Mouse (Mus musculus): Measurements from ENCODE around the gene Ncs1. TPM values are rescaled to one million over a fixed set of nuclear protein-coding genes. Genes with fewer than 3 reads are reported as not detected.
A peak's percentile ranks its signal among the peaks of the same experiment; 100 is the strongest.

Gene Ncs1
- polyA plus RNA-seq, 1 experiment from 2014 or later = 183 TPM

GRCm38 (mm10) chr2:31282880-31283279 is 37.3 kb downstream of the Ncs1 start:
- Histone ChIP-seq H3K4me2 (no peak overlapping the region), H3K36me3 (peaks cover 62% of the 10 kb centered on the region), H3K9ac (no peak overlapping the region), H3K27ac (replicated peaks) (no peak overlapping the region), H3K9me3 (no peaks in the 10 kb centered on the region), H3K4me1 (replicated peaks) (0 out of 2 replicates have a peak, but pooled peaks cover 3% of the 10 kb centered on the region), H3K4me3 (no peak overlapping the region), H3K27me3 (no peaks in the 10 kb centered on the region)
- ATAC-seq (ENCODE audit: low FRiP score, low read depth) = no peak
- 93% methylated on average over 12 of the region's 12 CpGs for whole genome bisulfite sequencing

GRCm38 (mm10) chr2:31284531-31284930 is 38.9 kb downstream of the Ncs1 start:
- H3K9ac ChIP-seq = no peak overlapping the region
- no peak overlapping the region for H3K4me3 ChIP-seq
- no peaks in the 10 kb centered on the region for H3K9me3 ChIP-seq
- no peak overlapping the region for H3K4me2 ChIP-seq
- peaks cover 73% of the 10 kb centered on the region for H3K36me3 ChIP-seq
- H3K4me1 ChIP-seq (replicated peaks) = no peaks in the 10 kb centered on the region
- no peak overlapping the region for H3K27ac ChIP-seq (replicated peaks)
- 90% methylated on average over 5 of the region's 5 CpGs for WGBS
- no peak for ATAC-seq (ENCODE audit: low FRiP score, low read depth)
- no peaks in the 10 kb centered on the region for H3K27me3 ChIP-seq

- H3K4me1 ChIP-seq (replicated peaks) = no peaks in the 10 kb centered on the region
- no peak overlapping the region for H3K4me3 ChIP-seq
- no peaks in the 10 kb centered on the region for H3K9me3 ChIP-seq
- WGBS = 7% methylated on average over 6 of the region's 6 CpGs
- H3K27ac ChIP-seq (replicated peaks) = no peak overlapping the region
- H3K27me3 ChIP-seq = no peaks in the 10 kb centered on the region
- no peak for ATAC-seq (ENCODE audit: low FRiP score, low read depth)
- no peak overlapping the region for H3K4me2 ChIP-seq
- H3K9ac ChIP-seq = no peak overlapping the region
- peaks cover 41% of the 10 kb centered on the region for H3K36me3 ChIP-seq
These were observed 45.8 kb downstream of the Ncs1 start for GRCm38 (mm10) chr2:31291421-31291820.

- Histone ChIP-seq H3K9ac (no peak overlapping the region), H3K4me3 (no peak overlapping the region), H3K4me1 (replicated peaks) (peaks cover 14% of the 10 kb centered on the region), H3K27me3 (no peaks in the 10 kb centered on the region), H3K27ac (replicated peaks) (no peak overlapping the region), H3K36me3 (peaks cover 16% of the 10 kb centered on the region), H3K4me2 (no peak overlapping the region), H3K9me3 (no peaks in the 10 kb centered on the region)
- 1% methylated on average over 4 of the region's 4 CpGs for WGBS
- ATAC-seq (ENCODE audit: low FRiP score, low read depth) = no peak
These were observed 49.4 kb downstream of the Ncs1 start for GRCm38 (mm10) chr2:31294985-31295384.

GRCm38 (mm10) chr2:31296395-31296794 is 50.8 kb downstream of the Ncs1 start:
- H3K4me1 ChIP-seq (replicated peaks) = peaks cover 14% of the 10 kb centered on the region
- no peak overlapping the region for H3K4me3 ChIP-seq
- 84% methylated on average over 6 of the region's 6 CpGs for WGBS
- no peak for ATAC-seq (ENCODE audit: low FRiP score, low read depth)
- no peak overlapping the region for H3K27ac ChIP-seq (replicated peaks)
- no peak overlapping the region for H3K4me2 ChIP-seq
- H3K9me3 ChIP-seq = no peaks in the 10 kb centered on the region
- no peaks in the 10 kb centered on the region for H3K27me3 ChIP-seq
- peaks cover 9% of the 10 kb centered on the region for H3K36me3 ChIP-seq
- no peak overlapping the region for H3K9ac ChIP-seq

- H3K4me2 ChIP-seq = peak overlapping the region; percentile 63
- under 1% methylated on average over 17 of the region's 17 CpGs for WGBS
- peak overlapping the region; percentile 48 for H3K4me3 ChIP-seq
- 0 out of 2 replicates have a peak, but pooled peaks cover 3% of the 10 kb centered on the region for H3K36me3 ChIP-seq
- H3K9me3 ChIP-seq = no peaks in the 10 kb centered on the region
- ATAC-seq (ENCODE audit: low FRiP score, low read depth) = peak; percentile 83
- H3K27ac ChIP-seq (replicated peaks) = no peak overlapping the region
- H3K4me1 ChIP-seq (replicated peaks) = peaks cover 14% of the 10 kb centered on the region
- peak overlapping the region; percentile 36; the same call in 1 of the 2 replicates for H3K9ac ChIP-seq
- H3K27me3 ChIP-seq = no peaks in the 10 kb centered on the region
These were observed 52.1 kb downstream of the Ncs1 start for GRCm38 (mm10) chr2:31297602-31298268.

- 46% methylated on average over 4 of the region's 4 CpGs for WGBS
- Histone ChIP-seq H3K4me2 (peak overlapping the region; percentile 63), H3K9me3 (no peaks in the 10 kb centered on the region), H3K36me3 (0 out of 2 replicates have a peak, but pooled peaks cover 3% of the 10 kb centered on the region), H3K9ac (no peak overlapping the region), H3K27me3 (no peaks in the 10 kb centered on the region), H3K4me3 (no peak overlapping the region), H3K4me1 (replicated peaks) (peaks cover 14% of the 10 kb centered on the region), H3K27ac (replicated peaks) (no peak overlapping the region)
- ATAC-seq (ENCODE audit: low FRiP score, low read depth) = no peak
These were observed 53.2 kb downstream of the Ncs1 start for GRCm38 (mm10) chr2:31298814-31299213.

GRCm38 (mm10) chr2:31299266-31299665 is 53.6 kb downstream of the Ncs1 start:
- Histone ChIP-seq H3K27me3 (no peaks in the 10 kb centered on the region), H3K4me3 (no peak overlapping the region), H3K36me3 (0 out of 2 replicates have a peak, but pooled peaks cover under 1% of the 10 kb centered on the region), H3K27ac (replicated peaks) (no peak overlapping the region), H3K9me3 (no peaks in the 10 kb centered on the region), H3K9ac (no peak overlapping the region), H3K4me2 (no peak overlapping the region), H3K4me1 (replicated peaks) (peaks cover 14% of the 10 kb centered on the region)
- no peak for ATAC-seq (ENCODE audit: low FRiP score, low read depth)
- 22% methylated on average over 4 of the region's 4 CpGs for WGBS

GRCm38 (mm10) chr2:31299996-31300395 is 54.4 kb downstream of the Ncs1 start:
- H3K36me3 ChIP-seq = no peaks in the 10 kb centered on the region
- no peaks in the 10 kb centered on the region for H3K27me3 ChIP-seq
- H3K9me3 ChIP-seq = no peaks in the 10 kb centered on the region
- ATAC-seq (ENCODE audit: low FRiP score, low read depth) = no peak
- H3K4me1 ChIP-seq (replicated peaks) = peaks cover 14% of the 10 kb centered on the region
- 80% methylated on average over 10 of the region's 10 CpGs for WGBS
- H3K4me2 ChIP-seq = no peak overlapping the region
- no peak overlapping the region for H3K27ac ChIP-seq (replicated peaks)
- no peak overlapping the region for H3K4me3 ChIP-seq
- no peak overlapping the region for H3K9ac ChIP-seq

GRCm38 (mm10) chr2:31303177-31303576 is 57.6 kb downstream of the Ncs1 start:
- no peak overlapping the region for H3K9ac ChIP-seq
- no peak overlapping the region for H3K4me2 ChIP-seq
- ATAC-seq (ENCODE audit: low FRiP score, low read depth) = no peak
- H3K9me3 ChIP-seq = no peaks in the 10 kb centered on the region
- no peak overlapping the region for H3K4me3 ChIP-seq
- 77% methylated on average over 9 of the region's 9 CpGs for WGBS
- no peak overlapping the region for H3K27ac ChIP-seq (replicated peaks)
- no peaks in the 10 kb centered on the region for H3K27me3 ChIP-seq
- H3K36me3 ChIP-seq = no peaks in the 10 kb centered on the region
- peaks cover 9% of the 10 kb centered on the region for H3K4me1 ChIP-seq (replicated peaks)

- WGBS = 85% methylated on average over 9 of the region's 9 CpGs
These were observed 58.6 kb downstream of the Ncs1 start for GRCm38 (mm10) chr2:31304191-31304590.

GRCm38 (mm10) chr2:31304801-31305665 is 59.4 kb downstream of the Ncs1 start:
- Histone ChIP-seq H3K36me3 (no peaks in the 10 kb centered on the region), H3K4me1 (replicated peaks) (no peaks in the 10 kb centered on the region), H3K4me2 (no peak overlapping the region), H3K4me3 (no peak overlapping the region), H3K27ac (replicated peaks) (no peak overlapping the region), H3K9me3 (no peaks in the 10 kb centered on the region), H3K27me3 (no peaks in the 10 kb centered on the region), H3K9ac (no peak overlapping the region)
- no peak for ATAC-seq (ENCODE audit: low FRiP score, low read depth)
- 81% methylated on average over 22 of the region's 22 CpGs for WGBS

More at GRCm38 (mm10) chr2:31304191-31304590, 58.6 kb downstream of the Ncs1 start:
- H3K4me2 ChIP-seq = no peak overlapping the region
- no peak for ATAC-seq (ENCODE audit: low FRiP score, low read depth)
- no peaks in the 10 kb centered on the region for H3K9me3 ChIP-seq
- H3K27ac ChIP-seq (replicated peaks) = no peak overlapping the region
- no peak overlapping the region for H3K9ac ChIP-seq
- H3K27me3 ChIP-seq = no peaks in the 10 kb centered on the region
- H3K4me1 ChIP-seq (replicated peaks) = no peaks in the 10 kb centered on the region; the same call in 1 of the 2 replicates
- no peak overlapping the region for H3K4me3 ChIP-seq
- H3K36me3 ChIP-seq = no peaks in the 10 kb centered on the region

Data from hindbrain, embryonic 15.5 days (tissue).